Mouse (Mus musculus) intestine, embryonic 14.5 days (tissue): ENCODE measurements around the gene Znrf2. TPM values are rescaled to one million over a fixed set of nuclear protein-coding genes. Genes with fewer than 3 reads are reported as not detected.

Experiments
- ATAC-seq: fragments of 200-750 bp; cut with Nextera tagmentation; replicated peaks from 2 replicates; pipeline ENCODE4 v1.8.0; 2017; ENCODE audit warnings: low read depth, moderate number of reproducible peaks, moderate TSS enrichment, moderate library complexity; ENCODE audit not compliant: low FRiP score, low TSS enrichment
- DNase-seq: peaks from one replicate; pipeline ENCODE4 v3.0.0-alpha.2; 2018; ENCODE audit warnings: low spot score
- H3K27ac ChIP-seq: fragments of 300-500 bp; sonication (generic); 2 replicates; pipeline ENCODE4 v1.5.1; 2014; ENCODE audit warnings: low read depth, mild to moderate bottlenecking, control low read depth
- H3K27me3 ChIP-seq: fragments of 300-500 bp; sonication (generic); replicated peaks from 2 replicates; pipeline ENCODE4 v1.6.1; 2014; ENCODE audit warnings: low read length, control low read depth; ENCODE audit not compliant: control insufficient read depth, insufficient read depth
- H3K36me3 ChIP-seq: fragments of 300-500 bp; sonication (generic); 2 replicates; pipeline ENCODE4 v1.6.1; 2014; ENCODE audit warnings: low read length, control low read depth; ENCODE audit not compliant: control insufficient read depth, insufficient read depth
- H3K4me1 ChIP-seq: fragments of 300-500 bp; sonication (generic); replicated peaks from 2 replicates; pipeline ENCODE4 v1.6.1; 2014; ENCODE audit warnings: low read length, control low read depth, mixed read lengths; ENCODE audit not compliant: control insufficient read depth, insufficient read depth
- H3K4me2 ChIP-seq: fragments of 300-500 bp; sonication (generic); 2 replicates; pipeline ENCODE4 v1.6.1; 2014; ENCODE audit warnings: low read length
- H3K4me3 ChIP-seq: fragments of 300-500 bp; sonication (generic); 2 replicates; pipeline ENCODE4 v1.5.1; 2014; ENCODE audit warnings: low read depth, low read length, control low read depth, mixed read lengths
- H3K9ac ChIP-seq: fragments of 300-500 bp; sonication (generic); 2 replicates; pipeline ENCODE4 v1.6.1; 2014; ENCODE audit warnings: mild to moderate bottlenecking, low read length
- H3K9me3 ChIP-seq: fragments of 300-500 bp; sonication (generic); 2 replicates; pipeline ENCODE4 v1.6.1; 2016; ENCODE audit warnings: low read length, control low read depth; ENCODE audit not compliant: control insufficient read depth
- WGBS: fragments of 180-500 bp; shearing (Covaris S2); extraction: QIAGEN DNeasy Blood & Tissue Kit; methylation state at CpG from one replicate; pipeline ENCODE4 v1.1.7; 2014; 5-methylcytosine and 5-hydroxymethylcytosine counted together
- polyA plus RNA-seq: library from polyadenylated mRNA; unstranded; fragments of >200 nt; fragmentation: Nextera tagmentation; extraction: Ambion mirVana; gene quantifications from 2 replicates; pipeline ENCODE4 v1.2.1, GENCODE M21; 2014

The Znrf2 gene
- polyA plus RNA-seq, 1 experiment from 2014 or later, result 6.3 TPM

DNA sequence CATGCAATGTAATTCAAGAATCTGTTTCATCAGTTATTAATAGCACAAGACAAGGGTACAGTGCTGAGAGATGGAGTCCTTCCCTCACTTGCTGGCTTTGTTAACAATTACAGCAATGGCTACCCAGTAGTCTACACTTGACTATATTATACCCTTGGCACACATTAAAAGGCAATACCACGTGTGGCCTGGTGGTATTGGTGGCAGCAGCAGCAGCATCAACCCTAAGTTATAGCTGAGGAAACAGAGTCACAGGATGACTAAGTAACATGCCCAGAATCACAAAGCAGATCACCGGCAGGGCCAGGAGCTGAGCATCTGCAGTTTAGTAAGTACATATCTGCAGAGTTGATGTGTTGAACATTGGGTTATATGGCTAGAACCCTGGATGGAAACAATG lies 22.3 kb upstream of the Znrf2 start:
- H3K9ac ChIP-seq, result no peak overlapping the region
- no peaks in the 10 kb centered on the region for H3K4me1 ChIP-seq
- DNase-seq (no peak), ATAC-seq (no peak)
- no peaks in the 10 kb centered on the region for H3K27me3 ChIP-seq
- H3K9me3 ChIP-seq, result peaks cover 4% of the 10 kb centered on the region; the same call in 1 of the 2 replicates
- no peak overlapping the region for H3K4me2 ChIP-seq
- no peak overlapping the region for H3K4me3 ChIP-seq
- H3K36me3 ChIP-seq, result no peaks in the 10 kb centered on the region
- 64% methylated on average over 2 of the region's 2 CpGs for WGBS
- no peak overlapping the region for H3K27ac ChIP-seq

GRCm38 (mm10) chr6:54794991-54795390 lies 21.7 kb upstream of the Znrf2 start:
- Histone ChIP-seq H3K36me3 (no peaks in the 10 kb centered on the region), H3K4me2 (no peak overlapping the region), H3K9ac (no peak overlapping the region), H3K27me3 (no peaks in the 10 kb centered on the region), H3K4me3 (no peak overlapping the region), H3K9me3 (peaks cover 4% of the 10 kb centered on the region; the same call in 1 of the 2 replicates), H3K27ac (no peak overlapping the region), H3K4me1 (no peaks in the 10 kb centered on the region)
- ATAC-seq (no peak), DNase-seq (no peak)
- whole genome bisulfite sequencing, result 79% methylated on average over 5 of the region's 5 CpGs

- no peak for ATAC-seq
- Histone ChIP-seq H3K4me2 (no peak overlapping the region), H3K9me3 (peaks cover 4% of the 10 kb centered on the region; the same call in 1 of the 2 replicates), H3K4me1 (no peaks in the 10 kb centered on the region), H3K36me3 (no peaks in the 10 kb centered on the region), H3K4me3 (no peak overlapping the region), H3K27ac (no peak overlapping the region), H3K27me3 (no peaks in the 10 kb centered on the region), H3K9ac (no peak overlapping the region)
- no peak for DNase-seq
- WGBS, result 61% methylated on average over 5 of the region's 5 CpGs
Measured at GRCm38 (mm10) chr6:54795971-54796370, 20.7 kb upstream of the Znrf2 start.

GRCm38 (mm10) chr6:54802348-54802747 lies 14.4 kb upstream of the Znrf2 start:
- DNase-seq, result no peak

GRCm38 (mm10) chr6:54804066-54804864 lies 12.5 kb upstream of the Znrf2 start:
- H3K4me1 ChIP-seq, result 0 out of 2 replicates have a peak, but pooled peaks cover 9% of the 10 kb centered on the region
- no peaks in the 10 kb centered on the region for H3K9me3 ChIP-seq
- H3K36me3 ChIP-seq, result no peaks in the 10 kb centered on the region
- no peak overlapping the region for H3K4me3 ChIP-seq
- no peaks in the 10 kb centered on the region for H3K27me3 ChIP-seq
- WGBS, result 37% methylated on average over 18 of the region's 18 CpGs
- H3K4me2 ChIP-seq, result no peak overlapping the region
- H3K27ac ChIP-seq, result no peak overlapping the region
- H3K9ac ChIP-seq, result no peak overlapping the region
- ATAC-seq, result 0 out of 2 replicates have a peak, but pooled peaks have one; percentile 43
- DNase-seq, result no peak

More at GRCm38 (mm10) chr6:54802348-54802747, 14.4 kb upstream of the Znrf2 start:
- 48% methylated on average over 8 of the region's 8 CpGs for WGBS
- H3K9ac ChIP-seq, result no peak overlapping the region
- 0 out of 2 replicates have a peak, but pooled peaks cover 3% of the 10 kb centered on the region for H3K4me1 ChIP-seq
- no peak overlapping the region for H3K4me3 ChIP-seq
- H3K27me3 ChIP-seq, result no peaks in the 10 kb centered on the region
- H3K27ac ChIP-seq, result no peak overlapping the region
- H3K9me3 ChIP-seq, result peaks cover 4% of the 10 kb centered on the region; the same call in 1 of the 2 replicates
- ATAC-seq, result no peak
- no peaks in the 10 kb centered on the region for H3K36me3 ChIP-seq
- no peak overlapping the region for H3K4me2 ChIP-seq

GRCm38 (mm10) chr6:54805779-54806178 lies 10.9 kb upstream of the Znrf2 start:
- ATAC-seq (no peak), DNase-seq (peak; percentile 52)
- Histone ChIP-seq H3K27ac (no peak overlapping the region), H3K9ac (no peak overlapping the region), H3K4me3 (no peak overlapping the region), H3K4me1 (0 out of 2 replicates have a peak, but pooled peaks cover 9% of the 10 kb centered on the region), H3K9me3 (no peaks in the 10 kb centered on the region), H3K27me3 (no peaks in the 10 kb centered on the region), H3K36me3 (no peaks in the 10 kb centered on the region), H3K4me2 (no peak overlapping the region)
- 91% methylated on average over 5 of the region's 5 CpGs for WGBS

- Histone ChIP-seq H3K9ac (no peak overlapping the region), H3K4me1 (peaks cover 18% of the 10 kb centered on the region; the same call in 1 of the 2 replicates), H3K4me3 (no peak overlapping the region), H3K4me2 (no peak overlapping the region), H3K27me3 (no peaks in the 10 kb centered on the region), H3K9me3 (no peaks in the 10 kb centered on the region), H3K36me3 (no peaks in the 10 kb centered on the region), H3K27ac (no peak overlapping the region)
- WGBS, result 67% methylated on average over 7 of the region's 7 CpGs
- peak; percentile 53 for DNase-seq
- no peak for ATAC-seq
Measured at GRCm38 (mm10) chr6:54809531-54810313, 7.0 kb upstream of the Znrf2 start.

DNA sequence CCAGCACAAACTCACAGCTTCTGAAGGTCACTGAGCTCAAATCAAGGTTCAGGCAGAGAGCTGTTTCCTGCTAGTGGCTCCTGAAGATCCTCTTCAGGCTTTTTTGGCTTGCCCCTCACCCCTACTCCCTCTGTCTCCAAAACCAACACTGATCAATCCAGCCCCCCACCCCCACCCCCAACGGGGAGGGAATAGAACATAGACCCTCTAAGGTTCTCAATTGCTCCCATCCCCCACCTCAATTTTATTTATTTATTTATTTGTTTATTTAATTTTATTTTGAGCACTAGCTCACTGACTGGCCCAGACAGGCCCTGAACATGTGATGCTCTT lies 6.4 kb upstream of the Znrf2 start:
- H3K36me3 ChIP-seq, result no peaks in the 10 kb centered on the region
- H3K27ac ChIP-seq, result no peak overlapping the region
- no peak overlapping the region for H3K4me2 ChIP-seq
- H3K9me3 ChIP-seq, result no peaks in the 10 kb centered on the region
- DNase-seq, result peak; percentile 42
- no peak overlapping the region for H3K4me3 ChIP-seq
- ATAC-seq, result no peak
- H3K4me1 ChIP-seq, result peaks cover 17% of the 10 kb centered on the region; the same call in 1 of the 2 replicates
- no peak overlapping the region for H3K9ac ChIP-seq
- H3K27me3 ChIP-seq, result no peaks in the 10 kb centered on the region
- 73% methylated on average over 1 of the region's 1 CpGs for WGBS
